Mouse (Mus musculus): ENCODE measurements around the gene Kctd20.

Kctd20 gene

GRCm38 (mm10) chr17:28932274-28932673 lies 19.5 kb upstream of the Kctd20 start:
- no peak for DNase-seq (ENCODE audit: low read depth)

- no peak for DNase-seq (ENCODE audit: low read depth)
These were observed 17.4 kb upstream of the Kctd20 start for GRCm38 (mm10) chr17:28934120-28934916.

- no peak for DNase-seq (ENCODE audit: low read depth)
These were observed 15.6 kb upstream of the Kctd20 start for GRCm38 (mm10) chr17:28936133-28936532.

GRCm38 (mm10) chr17:28936622-28937345 lies 15.0 kb upstream of the Kctd20 start:
- DNase-seq (ENCODE audit: low read depth): peak; percentile 73

GRCm38 (mm10) chr17:28940776-28941555 lies 10.8 kb upstream of the Kctd20 start:
- no peak for DNase-seq (ENCODE audit: low read depth)

- no peak for DNase-seq (ENCODE audit: low read depth)
These were observed 9.6 kb upstream of the Kctd20 start for GRCm38 (mm10) chr17:28942101-28942500.

- DNase-seq (ENCODE audit: low read depth): no peak
These were observed 8.0 kb upstream of the Kctd20 start, which contains the start of gene Pxt1 for GRCm38 (mm10) chr17:28943740-28944139. Pxt1 (minus strand) TSS chr17:28943840.

- DNase-seq (ENCODE audit: low read depth): no peak
These were observed 7.3 kb upstream of the Kctd20 start for GRCm38 (mm10) chr17:28944481-28944880.

GRCm38 (mm10) chr17:28947011-28947939 lies 4.5 kb upstream of the Kctd20 start:
- no peak for DNase-seq (ENCODE audit: low read depth)

GRCm38 (mm10) chr17:28948661-28949060 lies 3.1 kb upstream of the Kctd20 start:
- no peak for DNase-seq (ENCODE audit: low read depth)

GRCm38 (mm10) chr17:28950751-28951150 lies 999 bp upstream of the Kctd20 start:
- no peak for DNase-seq (ENCODE audit: low read depth)

GRCm38 (mm10) chr17:28953251-28953650 lies 1.5 kb downstream of the Kctd20 start:
- DNase-seq (ENCODE audit: low read depth): peak; percentile 41

- DNase-seq (ENCODE audit: low read depth): no peak
These were observed 2.7 kb downstream of the Kctd20 start for GRCm38 (mm10) chr17:28954416-28954815.

GRCm38 (mm10) chr17:28960597-28960996 lies 8.8 kb downstream of the Kctd20 start:
- DNase-seq (ENCODE audit: low read depth): no peak

GRCm38 (mm10) chr17:28961596-28961995 lies 9.8 kb downstream of the Kctd20 start:
- no peak for DNase-seq (ENCODE audit: low read depth)

- peak; percentile 49 for DNase-seq (ENCODE audit: low read depth)
These were observed 15.4 kb downstream of the Kctd20 start for GRCm38 (mm10) chr17:28967021-28967610.

- DNase-seq (ENCODE audit: low read depth): no peak
These were observed 18.4 kb downstream of the Kctd20 start for GRCm38 (mm10) chr17:28970122-28970521.

GRCm38 (mm10) chr17:28979091-28979490 lies 27.3 kb downstream of the Kctd20 start:
- DNase-seq (ENCODE audit: low read depth): no peak

GRCm38 (mm10) chr17:28981081-28981480 lies 29.3 kb downstream of the Kctd20 start:
- no peak for DNase-seq (ENCODE audit: low read depth)

GRCm38 (mm10) chr17:28982591-28982990 lies 30.8 kb downstream of the Kctd20 start:
- DNase-seq (ENCODE audit: low read depth): no peak

Measured in naive thymus-derived CD4-positive, alpha-beta T cell, adult 2 months (primary cell).